Mouse (Mus musculus) right cerebral cortex, postnatal 10 days (tissue): ENCODE measurements at regions not wholly inside any gene's neighbourhood (a gene's known extent, or its start where the extent isn't known, plus 50 kb on each side); places are given as distances from the start of the nearest gene placed in this dataset.
A peak's percentile ranks its signal among the peaks of the same experiment; 100 is the strongest.

ENCODE experiments used
- DNase-seq, 2 experiments: peaks; one replicate each; pipeline ENCODE4 v3.0.0; 2021; ENCODE audit warnings: low spot score in 2 of 2

DNA sequence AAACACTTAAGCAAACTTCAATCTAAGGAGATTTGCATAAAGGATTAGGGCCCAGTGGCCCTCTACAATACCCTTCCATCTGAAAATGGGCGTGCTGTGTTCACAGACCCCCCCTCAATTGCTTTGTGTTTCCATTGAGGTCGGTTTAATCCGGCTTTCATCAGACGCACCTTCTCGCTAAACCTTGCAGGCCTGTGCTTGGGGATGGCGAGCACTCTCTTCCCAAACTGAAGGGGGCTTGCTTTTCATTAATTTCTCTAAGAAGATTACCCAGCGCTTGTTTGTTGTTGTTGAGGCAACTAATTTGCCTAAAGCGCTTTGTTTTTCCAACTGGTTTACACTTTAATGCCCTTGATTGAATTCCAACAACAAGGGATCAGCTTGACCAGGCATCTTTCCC lies 268.8 kb upstream of the Irx3 start:
- no peak for DNase-seq

DNA sequence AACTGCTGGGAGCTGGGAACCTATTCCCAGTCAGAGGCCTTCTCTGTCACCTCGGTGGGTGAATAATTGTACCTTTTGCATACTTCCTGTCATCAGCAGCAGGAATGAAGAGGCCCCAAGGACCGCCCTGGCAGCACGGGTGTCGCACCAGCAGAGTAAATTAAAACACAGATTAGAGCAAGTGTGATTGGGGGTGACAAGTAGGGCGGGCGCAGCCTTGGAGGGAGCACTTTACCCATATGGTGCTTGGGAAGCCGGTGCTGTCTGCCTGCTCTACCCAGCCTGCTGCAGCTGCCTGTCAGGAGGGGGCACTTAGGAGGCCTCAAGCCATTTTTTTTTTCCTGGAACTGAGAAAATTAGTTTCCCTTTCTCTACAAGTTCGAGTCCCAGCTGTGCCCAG lies 264.6 kb upstream of the Irx3 start:
- DNase-seq, result no peak

DNA sequence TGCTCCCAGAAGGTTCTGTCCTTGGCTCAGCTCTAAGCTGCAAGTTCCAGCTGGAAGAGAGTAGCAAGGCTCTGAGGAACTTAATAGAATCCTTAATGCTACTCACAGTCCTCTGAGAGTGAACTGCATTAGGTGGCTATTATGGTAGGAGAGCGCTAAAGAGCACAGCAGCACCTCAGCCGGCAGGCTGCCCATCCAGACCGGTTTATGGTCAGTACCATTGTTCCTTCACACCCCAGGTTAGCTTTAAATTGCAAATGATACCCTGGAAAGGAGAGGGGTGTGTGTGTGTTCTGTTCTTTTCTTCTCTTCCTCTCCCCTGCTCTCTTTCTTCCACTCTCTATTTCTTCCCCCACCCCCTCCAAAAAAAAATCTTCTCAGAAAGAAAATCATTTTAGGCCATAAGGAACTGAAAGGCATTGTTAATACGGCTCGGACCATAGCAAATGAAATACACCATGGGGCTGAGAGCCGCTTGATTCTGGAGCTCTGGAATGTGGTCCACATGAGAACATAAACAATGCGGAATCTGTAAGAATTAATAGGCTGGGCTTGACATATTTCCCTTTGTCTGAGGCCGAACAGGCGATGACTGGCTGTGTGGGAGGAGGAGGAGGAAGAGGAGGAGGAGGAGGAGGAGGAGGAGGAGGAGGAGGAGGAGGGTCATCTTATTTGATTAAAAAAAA lies 263.8 kb upstream of the Irx3 start:
- no peak for DNase-seq

DNA sequence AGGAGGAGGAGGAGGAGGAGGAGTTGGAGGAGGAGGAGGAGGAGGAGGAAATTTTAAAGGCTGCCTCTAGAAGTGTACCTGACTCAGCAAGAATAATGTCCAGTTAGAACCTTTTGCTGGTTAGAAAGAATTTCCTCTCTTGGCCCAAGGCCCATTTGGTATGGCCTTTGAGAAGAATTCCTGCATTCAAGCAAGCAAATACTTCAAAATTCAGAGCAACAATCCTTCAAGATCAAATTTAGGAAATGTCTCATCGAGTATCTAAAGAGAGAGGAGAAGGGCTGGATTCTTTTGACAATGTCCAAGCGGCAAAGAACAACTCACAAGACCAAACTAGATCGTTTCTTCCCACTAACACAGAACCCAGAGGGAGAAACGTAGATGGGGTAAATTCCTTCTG lies 263.1 kb upstream of the Irx3 start:
- no peak for DNase-seq

DNA sequence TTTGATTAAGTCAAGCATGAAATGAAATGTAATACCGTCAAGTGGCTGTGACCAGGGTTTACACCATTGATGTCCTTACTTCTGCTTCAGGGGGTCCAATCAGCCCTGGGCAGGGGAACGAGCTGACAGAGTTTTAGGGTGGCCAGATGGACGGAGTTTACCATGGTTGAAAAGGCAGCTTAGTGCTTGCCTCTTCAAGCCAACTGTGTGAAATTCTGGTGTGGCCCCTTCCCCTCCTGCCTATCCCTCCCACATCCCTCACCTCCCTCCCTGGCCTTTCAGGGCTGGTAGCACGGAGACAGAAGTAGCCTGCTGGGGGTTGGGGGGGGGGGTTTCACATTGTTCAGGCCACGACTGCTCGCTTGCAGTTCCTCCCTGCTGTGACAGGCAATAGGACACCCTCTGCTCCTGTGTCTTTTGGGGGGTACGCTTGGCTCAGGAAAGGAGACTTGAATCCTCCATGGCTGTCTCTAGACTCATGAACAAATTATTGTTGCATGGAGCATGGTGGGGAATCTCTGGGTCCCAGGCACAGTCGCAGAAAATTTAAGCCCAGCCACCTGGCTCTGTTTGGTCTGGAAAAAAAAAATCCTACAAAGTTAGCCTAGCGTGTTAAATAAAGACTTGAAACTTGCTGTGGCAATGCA lies 262.4 kb upstream of the Irx3 start:
- DNase-seq, result no peak

DNA sequence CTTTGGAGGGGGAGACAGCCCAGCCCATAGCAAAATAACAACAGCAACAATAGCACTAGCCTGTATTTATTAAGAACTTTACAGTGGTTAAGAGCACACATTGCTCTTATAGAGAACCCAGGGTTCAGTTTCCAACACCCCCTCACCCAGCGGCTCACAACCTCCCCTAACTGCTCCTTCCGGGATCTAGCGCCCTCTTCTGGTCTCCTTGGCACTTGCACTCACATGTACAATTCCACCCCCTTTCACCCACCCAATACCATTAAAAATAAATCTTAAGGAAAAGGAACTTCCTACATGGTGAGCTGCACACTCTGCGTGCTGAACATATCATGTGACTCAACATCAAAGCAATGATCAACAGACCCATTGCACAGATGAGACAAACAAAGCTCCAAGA lies 261.5 kb upstream of the Irx3 start:
- DNase-seq, result no peak

DNA sequence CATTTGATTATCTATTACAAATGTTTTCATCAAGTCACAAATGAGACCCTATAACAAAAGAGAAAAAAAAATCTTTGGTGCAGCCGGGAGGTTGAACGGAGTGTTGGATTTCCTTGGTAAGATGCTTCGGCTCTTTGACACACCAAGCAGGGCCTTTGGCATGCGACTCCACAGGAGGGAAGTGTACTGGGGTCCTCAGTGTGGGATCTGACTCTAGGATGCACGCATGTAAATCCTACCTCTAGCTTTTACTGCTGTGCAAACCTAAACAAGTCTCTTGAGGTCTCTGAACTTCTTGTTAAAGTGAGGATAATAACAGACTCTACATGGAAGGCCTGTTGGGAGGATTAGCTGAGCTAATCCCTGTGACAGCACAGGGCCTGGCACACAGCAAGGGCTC lies 257.6 kb upstream of the Irx3 start:
- no peak for DNase-seq

DNA sequence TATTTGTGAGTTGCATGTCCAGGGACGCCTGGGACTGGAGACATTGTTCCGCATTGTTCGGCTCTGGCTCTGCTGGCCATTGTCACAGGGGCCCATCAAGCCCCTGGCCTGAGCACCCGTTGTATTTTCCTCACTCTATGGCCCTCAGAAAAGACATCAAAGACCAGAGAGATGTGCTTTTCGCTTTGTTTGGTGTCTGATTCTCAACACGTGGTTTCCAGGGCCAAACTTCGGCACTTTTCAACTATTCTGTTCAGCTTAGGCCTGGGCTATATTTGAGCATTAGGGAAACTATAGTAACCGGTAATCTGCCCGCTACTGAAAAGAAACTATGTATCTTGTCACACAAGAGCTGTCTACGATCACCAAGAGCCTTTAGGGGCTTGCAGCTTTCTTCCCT lies 257.1 kb upstream of the Irx3 start:
- no peak for DNase-seq

DNA sequence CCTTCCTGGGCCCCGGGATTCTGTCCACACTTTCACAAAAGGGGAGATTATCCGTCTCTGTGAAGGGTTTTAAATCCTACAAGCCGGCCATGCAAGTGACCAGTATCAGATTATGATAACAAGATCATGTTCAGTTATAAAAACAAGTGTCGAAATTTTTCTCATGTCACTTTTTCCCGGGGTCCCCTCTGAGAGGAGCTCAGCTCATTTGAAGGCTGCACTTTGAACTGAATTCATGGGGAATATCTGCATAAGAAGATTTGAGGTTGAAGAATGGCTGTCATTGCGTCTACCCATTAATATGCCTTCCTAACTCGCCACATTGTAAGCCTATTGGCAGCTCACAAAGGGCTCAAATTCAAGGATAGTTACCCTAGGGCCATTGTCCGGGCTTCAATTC lies 256.0 kb upstream of the Irx3 start:
- DNase-seq, result no peak

DNA sequence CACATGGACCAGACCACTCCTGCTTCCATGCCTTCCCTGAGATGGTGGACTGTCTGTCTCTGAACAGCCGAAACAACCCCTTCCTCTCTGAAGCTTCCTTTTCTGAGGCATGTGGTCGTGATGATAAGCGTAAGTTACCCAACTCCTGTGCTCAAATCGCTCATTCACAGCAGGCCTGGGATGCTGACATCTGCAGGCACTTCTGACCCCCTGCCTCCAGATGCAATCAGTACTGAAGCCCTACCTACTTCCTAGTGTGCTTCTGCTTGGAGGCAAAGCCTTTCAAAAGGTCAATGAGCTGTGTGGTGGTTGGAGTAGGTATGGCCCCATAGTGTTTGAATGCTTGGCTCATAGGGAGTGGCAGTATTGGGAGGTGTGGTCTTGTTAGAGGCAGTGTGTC lies 253.7 kb upstream of the Irx3 start:
- DNase-seq, result no peak

DNA sequence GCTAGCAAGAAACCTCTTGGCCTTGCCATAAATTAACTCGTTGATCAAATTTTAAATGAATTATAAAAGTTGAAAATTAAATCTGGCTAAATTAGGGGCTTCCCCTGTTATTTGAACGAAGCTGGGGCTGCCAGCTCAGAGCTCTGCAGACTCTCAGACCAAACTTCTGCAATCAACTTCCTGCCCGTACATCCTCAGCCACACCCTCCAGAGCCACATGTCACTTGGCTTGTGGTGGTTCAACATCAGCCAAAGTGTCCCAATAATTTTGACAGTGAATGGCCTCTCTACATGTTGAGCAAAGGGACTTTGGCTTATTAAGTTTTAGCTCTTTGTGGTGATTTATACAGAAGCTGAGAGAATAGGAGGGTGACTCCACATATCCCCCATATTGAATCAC lies 242.8 kb upstream of the Irx3 start:
- DNase-seq, result no peak

DNA sequence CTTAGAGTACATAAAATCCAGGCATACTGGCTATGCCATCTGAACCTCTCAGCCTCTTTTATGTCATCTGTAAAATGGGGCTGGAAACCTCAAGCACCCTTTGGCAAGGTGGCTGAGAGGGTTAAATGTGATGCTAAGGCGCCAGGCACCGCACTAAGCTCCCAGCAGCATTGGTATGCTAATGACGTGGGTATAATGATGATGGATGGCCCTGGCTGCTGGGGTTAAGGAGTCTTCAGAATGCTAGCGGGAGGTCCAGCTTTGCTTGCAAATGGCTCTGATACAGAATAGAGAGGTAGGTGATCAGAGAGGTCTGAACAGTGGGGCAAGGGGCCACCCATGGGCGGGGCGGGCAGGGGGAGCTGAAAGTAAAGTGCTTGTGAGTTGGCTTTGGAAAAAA lies 241.1 kb upstream of the Irx3 start:
- no peak for DNase-seq

DNA sequence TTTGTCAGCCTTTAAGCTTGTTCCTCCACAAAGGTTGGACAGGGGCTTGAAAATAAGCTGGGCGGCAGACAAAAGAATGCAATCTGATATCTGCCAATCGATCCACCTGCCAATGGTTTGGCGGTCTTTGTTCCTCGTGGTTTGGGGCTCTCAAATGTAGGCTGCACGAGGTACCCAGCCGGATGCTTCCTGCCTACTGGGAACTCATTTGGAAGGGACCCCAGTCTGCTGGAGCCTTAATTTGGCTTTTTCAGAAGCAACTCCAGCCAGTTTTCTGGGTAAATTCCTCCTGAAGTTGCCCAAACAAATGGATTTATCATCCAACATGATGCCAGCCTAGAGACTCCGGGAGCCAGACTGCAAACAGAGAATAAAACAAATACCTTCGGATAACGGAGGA lies 228.1 kb upstream of the Irx3 start:
- DNase-seq, result peak in 1 of 2 experiments; percentile 23

DNA sequence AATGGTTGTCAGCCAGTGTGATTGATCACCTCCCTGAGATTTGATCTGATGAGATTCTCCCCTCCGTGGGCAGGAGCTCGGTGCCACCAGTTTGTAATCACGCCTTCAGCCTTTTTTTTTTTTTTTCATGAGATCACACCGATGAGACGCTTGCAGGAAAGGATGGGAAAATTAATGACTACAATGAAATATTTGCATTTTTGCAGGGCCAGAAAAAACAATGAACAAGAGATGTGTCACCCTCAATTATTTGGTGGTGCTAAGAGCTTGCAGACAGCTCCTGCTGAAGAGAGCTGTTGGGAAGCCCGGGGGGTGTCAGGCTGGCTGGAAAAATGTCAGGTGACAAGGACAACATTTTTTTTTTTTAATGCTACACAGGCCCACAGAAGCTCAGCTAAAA lies 227.6 kb upstream of the Irx3 start:
- DNase-seq, result no peak

DNA sequence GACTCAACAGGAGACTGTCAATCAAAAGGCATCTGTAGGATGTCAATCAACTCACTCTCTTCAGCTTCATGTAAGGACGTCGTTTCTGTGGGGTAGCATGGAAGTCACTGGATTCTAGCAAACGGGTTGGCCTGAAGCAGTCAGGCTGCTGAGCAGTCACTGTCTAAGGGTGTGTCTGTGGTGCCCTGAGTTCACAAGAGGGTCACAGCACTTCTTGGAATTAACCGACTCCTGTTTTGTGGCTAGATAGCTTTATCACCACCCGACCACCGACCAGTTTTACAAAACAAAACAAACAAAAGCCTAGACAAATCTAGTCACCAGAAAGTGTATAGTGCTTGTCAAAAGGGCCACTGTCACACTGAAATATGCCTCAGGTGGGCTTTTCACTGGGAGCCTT lies 226.4 kb upstream of the Irx3 start:
- DNase-seq, result no peak

DNA sequence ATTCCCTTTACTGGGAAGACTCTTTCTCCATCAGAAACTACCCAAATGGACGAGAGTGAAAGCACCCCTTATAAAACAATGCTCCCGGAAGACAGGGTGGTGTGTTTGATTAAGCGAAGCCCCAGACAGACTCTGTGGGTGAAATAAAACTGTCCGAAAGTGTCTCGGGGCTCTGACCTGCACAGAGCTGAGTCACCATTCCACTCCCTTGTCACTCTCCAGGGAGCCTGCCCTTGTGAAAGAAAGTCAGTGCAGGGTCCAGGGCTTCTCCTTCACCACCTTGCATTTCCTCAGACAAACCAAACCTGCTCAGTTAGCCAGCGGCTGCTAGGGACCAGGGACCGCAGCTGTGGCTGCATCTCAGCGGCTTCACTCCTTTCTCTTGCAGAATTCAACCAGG lies 222.3 kb upstream of the Irx3 start:
- DNase-seq, result no peak

DNA sequence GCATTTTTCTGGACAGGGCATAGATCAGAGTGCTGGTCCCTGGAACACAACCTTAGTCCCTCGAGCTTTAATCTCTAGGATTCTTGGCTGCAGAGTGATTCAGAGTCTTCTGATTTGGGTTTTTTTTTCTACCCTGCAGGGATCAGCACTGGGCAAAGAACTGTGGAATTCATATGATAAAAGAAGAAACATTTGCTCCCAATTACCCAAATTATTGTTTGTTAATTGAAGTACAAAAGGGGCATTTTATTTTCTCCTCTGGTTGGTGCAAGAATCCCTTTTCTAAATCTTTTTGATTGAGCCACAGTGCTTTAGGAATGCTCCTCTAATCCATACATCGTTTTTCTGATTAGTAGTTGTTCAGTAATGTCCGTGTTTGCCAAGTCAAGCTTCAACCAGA lies 219.7 kb upstream of the Irx3 start:
- DNase-seq, result no peak

DNA sequence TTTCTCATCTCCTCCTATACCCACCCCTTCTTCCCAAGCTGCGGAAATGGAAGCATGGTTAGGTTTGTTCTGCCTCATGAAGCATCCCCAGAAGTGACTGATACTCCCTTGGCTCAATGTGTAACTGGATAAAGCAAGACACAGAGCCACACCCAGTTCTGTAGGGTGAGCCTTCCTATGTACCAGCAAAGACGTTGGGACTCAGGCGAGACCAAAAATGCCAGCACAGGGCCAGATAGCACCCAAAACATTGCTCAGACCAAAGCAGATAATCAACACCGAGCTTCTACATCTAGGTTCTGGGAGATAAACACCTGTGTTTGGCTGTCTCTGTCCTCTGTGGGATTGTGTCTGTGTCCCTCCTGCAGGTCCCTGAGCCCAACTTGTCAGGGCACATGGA lies 212.8 kb upstream of the Irx3 start:
- no peak for DNase-seq

DNA sequence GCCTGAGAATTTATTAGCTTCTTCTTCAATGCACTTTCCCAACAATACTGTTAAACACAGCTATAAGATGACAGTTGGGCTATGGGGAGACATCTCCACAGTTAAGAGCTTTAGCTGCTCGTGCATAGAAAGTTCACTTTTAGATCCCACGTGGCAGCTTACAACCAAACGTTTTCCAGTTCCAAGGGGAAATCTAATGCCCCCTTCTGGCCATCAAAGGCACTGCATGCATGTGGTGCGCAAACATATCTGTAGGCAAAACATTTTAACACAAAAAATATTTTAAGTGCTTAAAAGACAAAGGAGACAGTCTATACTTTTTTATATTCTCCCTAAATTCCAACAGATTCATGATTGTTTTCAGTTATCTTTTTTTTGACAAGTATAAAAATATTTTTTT lies 211.3 kb upstream of the Irx3 start:
- no peak for DNase-seq

DNA sequence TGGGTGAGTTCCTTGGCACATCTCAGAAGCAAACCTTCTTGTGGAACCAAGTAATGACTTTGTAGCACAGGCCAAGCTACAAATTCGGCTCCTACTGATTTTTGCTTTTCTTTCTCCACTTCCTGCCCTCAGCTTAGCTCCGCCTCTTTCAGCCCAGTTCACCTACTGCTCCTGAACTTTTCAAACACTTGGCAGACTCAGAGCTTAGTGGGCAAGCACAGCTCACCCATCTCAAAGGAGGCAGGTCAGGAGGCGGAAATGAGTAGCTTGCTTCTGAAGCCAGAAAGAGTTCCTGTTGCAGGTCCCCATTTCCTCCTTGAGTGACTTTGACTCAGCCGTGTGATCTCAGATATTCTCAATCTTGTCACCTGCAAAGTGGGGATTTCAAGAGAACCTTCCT lies 208.5 kb upstream of the Irx3 start:
- no peak for DNase-seq

DNA sequence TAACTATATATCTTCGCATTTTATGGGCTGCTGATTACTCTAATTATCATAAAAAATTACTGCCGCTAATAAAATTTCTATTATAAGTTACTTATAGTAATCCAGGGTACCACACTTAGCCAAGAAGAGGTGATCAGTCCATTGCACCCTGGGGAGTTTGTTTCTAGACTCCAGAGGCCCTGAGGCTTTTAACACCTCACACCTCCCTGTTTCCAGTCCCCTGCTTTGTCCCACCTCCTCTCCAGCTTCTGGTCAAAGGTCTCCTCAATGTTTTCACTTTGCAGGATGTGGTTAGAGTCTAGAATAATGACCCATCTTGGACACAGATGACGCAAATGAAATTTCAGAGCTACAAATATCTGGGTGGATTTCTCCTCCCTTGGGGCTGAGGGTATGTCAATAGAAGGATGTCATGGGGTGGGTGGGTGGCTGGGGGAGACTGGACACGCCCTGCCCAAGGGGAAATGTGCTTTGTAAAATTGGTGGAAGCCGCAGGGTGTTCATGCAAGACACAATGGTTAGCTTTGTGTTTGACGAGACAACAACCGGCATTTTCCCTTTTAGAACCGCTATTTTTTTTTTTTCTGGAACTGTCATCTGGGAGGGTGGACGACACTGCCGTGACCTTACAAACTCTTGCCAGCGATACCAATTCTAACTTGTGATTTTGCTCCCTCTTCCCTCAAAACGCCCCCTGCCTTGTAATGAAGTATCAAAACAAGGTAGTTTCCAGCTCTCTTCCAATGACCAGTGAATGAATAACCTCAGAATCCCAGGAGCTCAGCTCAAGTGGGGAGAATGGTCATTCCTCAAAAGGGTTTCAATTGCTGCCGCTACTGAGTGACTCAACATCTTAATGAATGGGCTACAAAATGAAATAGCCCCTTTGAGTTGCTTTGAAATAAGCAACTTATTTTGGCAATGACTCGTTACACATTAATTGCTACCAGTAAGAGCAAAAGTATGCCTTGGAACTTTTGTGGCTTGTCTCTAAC lies 207.0 kb upstream of the Irx3 start:
- no peak for DNase-seq

DNA sequence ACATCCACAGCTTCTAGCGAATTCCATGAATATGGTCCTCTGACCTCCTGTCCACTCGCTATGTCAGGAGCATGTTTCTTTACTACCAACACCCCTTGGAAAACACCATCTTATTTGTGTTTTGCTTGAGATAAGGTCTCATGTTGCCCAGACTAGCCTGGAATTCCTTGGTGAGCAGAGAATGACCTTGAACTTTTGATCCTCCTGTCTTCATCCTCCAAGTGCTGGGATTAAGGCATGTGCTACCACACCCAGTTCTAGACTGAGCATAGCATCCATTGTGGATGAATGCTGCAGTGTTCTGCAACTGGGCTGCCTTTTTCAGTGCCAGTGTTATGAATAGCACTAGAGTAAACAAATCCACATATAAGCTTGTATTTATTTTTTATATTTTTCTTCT lies 203.2 kb upstream of the Irx3 start:
- no peak for DNase-seq

DNA sequence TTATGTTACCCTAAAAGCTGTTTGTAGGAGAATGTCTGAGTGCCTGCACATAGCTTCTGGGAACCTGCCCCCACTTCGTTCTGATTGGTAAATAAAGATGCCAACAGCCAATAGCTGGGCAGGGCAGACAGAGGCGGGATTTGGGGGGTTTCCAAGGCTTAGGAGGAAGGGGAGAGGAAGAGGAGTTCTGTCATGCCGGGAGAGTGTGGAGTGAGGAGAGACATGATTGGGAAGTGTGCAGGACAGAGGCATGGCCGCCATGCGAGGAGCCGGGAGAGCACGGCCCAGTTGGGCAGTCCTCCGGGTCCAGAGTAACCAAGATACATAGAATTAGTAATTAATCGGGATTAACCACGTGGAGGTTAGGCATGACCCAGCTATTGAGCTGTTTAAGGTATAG lies 202.7 kb upstream of the Irx3 start:
- no peak for DNase-seq
